Mouse (Mus musculus) fibroblast of lung, adult 2 months (primary cell): ENCODE data around the gene Hist1h1c.
A peak's percentile ranks its signal among the peaks of the same experiment; 100 is the strongest.
"Not testable (repeated sequence)": the region's sequence is repeated elsewhere in the genome, so short reads cannot be mapped to it uniquely, and the experiment has no call there.

Source experiments
- DNase-seq: peaks from one replicate; pipeline ENCODE4 v3.0.0-alpha.2; 2011; ENCODE audit warnings: low read depth

The Hist1h1c gene

GRCm38 (mm10) chr13:23716261-23717042 is 22.2 kb upstream of the Hist1h1c start:
- no peak for DNase-seq

- no peak for DNase-seq
Measured at GRCm38 (mm10) chr13:23717176-23717575, 21.4 kb upstream of the Hist1h1c start.

GRCm38 (mm10) chr13:23717593-23718245 is 20.9 kb upstream of the Hist1h1c start:
- DNase-seq = not testable (repeated sequence)

GRCm38 (mm10) chr13:23724239-23724638 is 14.4 kb upstream of the Hist1h1c start:
- no peak for DNase-seq

GRCm38 (mm10) chr13:23725213-23725612 is 13.4 kb upstream of the Hist1h1c start:
- DNase-seq = no peak

- no peak for DNase-seq
Measured at GRCm38 (mm10) chr13:23728472-23729191, 10.0 kb upstream of the Hist1h1c start.

- no peak for DNase-seq
Measured at GRCm38 (mm10) chr13:23729192-23729525, 9.4 kb upstream of the Hist1h1c start.

- no peak for DNase-seq
Measured at GRCm38 (mm10) chr13:23729706-23730105, 8.9 kb upstream of the Hist1h1c start.

GRCm38 (mm10) chr13:23730479-23730878 is 8.1 kb upstream of the Hist1h1c start:
- DNase-seq = no peak

- DNase-seq = no peak
Measured at GRCm38 (mm10) chr13:23732156-23732804, 6.3 kb upstream of the Hist1h1c start.

- DNase-seq = no peak
Measured at GRCm38 (mm10) chr13:23737091-23737490, 1.5 kb upstream of the Hist1h1c start.

- DNase-seq = no peak
Measured at GRCm38 (mm10) chr13:23738041-23738440, 567 bp upstream of the Hist1h1c start.

GRCm38 (mm10) chr13:23739069-23739921 is 687 bp downstream of the Hist1h1c start:
- DNase-seq = peak; percentile 87

GRCm38 (mm10) chr13:23739922-23740252 is 1.3 kb downstream of the Hist1h1c start:
- DNase-seq = no peak

- no peak for DNase-seq
Measured at GRCm38 (mm10) chr13:23740256-23740840, 1.7 kb downstream of the Hist1h1c start.

- no peak for DNase-seq
Measured at GRCm38 (mm10) chr13:23740910-23741309, 2.3 kb downstream of the Hist1h1c start.

GRCm38 (mm10) chr13:23742007-23742406 is 3.4 kb downstream of the Hist1h1c start:
- no peak for DNase-seq

GRCm38 (mm10) chr13:23743215-23743614 is 4.6 kb downstream of the Hist1h1c start:
- DNase-seq = no peak

- no peak for DNase-seq
Measured at GRCm38 (mm10) chr13:23743963-23744362, 5.4 kb downstream of the Hist1h1c start.

- no peak for DNase-seq
Measured at GRCm38 (mm10) chr13:23744421-23745380, 6.1 kb downstream of the Hist1h1c start.
